Mouse (Mus musculus) adrenal gland (tissue): ENCODE results near the gene Lingo4.

Source experiments
- intact Hi-C: fragments of 180-260 bp; cut with DNase I; formaldehyde crosslinking; loops from one replicate; pipeline ENCODE4 v1.15.1; 2025
- long read RNA-seq, 2 experiments: library from polyadenylated mRNA; unstranded; transcript quantifications; one replicate each; pipeline ENCODE4 v2.0.0; 2020; ENCODE audit warnings: borderline replicate concordance in 1 of 2; ENCODE audit not compliant: insufficient replicate concordance in 1 of 2

The Lingo4 gene
- long read RNA-seq, experiment 1, partial matches to known transcripts, result 1 of 2 reads
- long read RNA-seq, experiment 1, other reads (novel, unspliced or antisense), result 1 of 2 reads
- long read RNA-seq, experiment 2, result 0 reads

DNA sequence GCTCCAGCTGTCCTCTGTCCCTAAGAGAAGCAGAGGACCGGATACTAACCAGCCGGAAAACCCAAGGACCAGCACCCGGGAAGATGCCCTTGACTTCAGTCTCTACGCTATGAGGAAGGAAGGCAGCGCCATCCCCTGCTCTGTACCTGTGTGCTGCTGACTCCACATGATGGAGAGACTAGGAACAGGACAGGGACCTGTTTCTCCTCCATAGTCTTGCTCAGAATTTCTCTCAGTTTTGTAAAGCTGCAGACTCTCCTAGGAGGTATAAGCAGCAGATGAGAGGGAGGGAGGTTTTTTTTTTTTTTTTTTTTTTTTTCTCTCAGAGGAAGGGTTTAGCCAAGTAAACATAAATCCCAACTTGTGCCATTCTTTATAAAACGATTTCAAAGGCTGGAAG lies at the start of gene Lingo4:
Gene Lingo4, plus strand, starts transcription at position 301 of the 400 bp plus-strand sequence.
- intact Hi-C loops, result no loop called here

DNA sequence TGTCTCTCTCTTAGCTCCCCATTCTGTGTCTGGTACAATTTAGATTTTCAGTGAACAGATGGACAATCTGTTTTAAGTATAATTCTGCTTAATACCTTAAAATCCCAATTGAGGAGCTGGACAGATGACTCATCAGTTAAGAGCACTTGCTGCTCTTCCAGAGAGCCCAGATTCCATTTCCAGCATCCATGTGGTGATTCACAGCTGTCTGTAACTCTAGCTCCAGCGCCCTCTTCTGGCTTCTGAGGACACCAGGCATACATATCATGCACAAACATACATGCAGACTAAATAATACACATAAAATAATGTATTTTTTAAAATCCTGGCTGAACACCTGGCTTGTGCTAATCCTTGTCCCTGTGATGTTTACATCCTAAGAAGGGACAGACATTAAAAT lies 37.5 kb upstream of the Lingo4 start:
- intact Hi-C loops, result no loop called here

DNA sequence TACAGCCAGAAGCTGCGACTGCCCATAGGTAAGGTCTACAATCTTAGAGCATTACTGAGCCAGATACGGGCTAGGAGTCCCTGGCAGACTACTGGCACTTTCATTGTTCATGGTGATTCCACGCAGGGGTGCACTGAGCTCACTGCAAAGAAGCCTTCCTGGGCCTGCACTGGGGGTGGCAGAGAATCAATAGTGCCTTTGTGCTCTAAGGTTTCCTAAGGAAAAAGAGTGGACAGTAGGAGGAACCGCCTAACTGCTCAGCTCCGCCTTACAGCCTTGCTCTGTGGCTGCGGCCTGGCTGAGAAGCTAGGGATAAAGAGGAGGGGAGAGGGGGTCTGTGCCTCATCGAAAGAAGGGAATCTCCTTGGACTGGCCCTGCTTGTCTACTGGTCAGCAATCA lies 36.2 kb upstream of the Lingo4 start, which contains the start of gene C2cd4d:
Gene C2cd4d, plus strand, starts transcription at position 301 of the 400 bp plus-strand sequence.
- intact Hi-C loops, result no loop called here

DNA sequence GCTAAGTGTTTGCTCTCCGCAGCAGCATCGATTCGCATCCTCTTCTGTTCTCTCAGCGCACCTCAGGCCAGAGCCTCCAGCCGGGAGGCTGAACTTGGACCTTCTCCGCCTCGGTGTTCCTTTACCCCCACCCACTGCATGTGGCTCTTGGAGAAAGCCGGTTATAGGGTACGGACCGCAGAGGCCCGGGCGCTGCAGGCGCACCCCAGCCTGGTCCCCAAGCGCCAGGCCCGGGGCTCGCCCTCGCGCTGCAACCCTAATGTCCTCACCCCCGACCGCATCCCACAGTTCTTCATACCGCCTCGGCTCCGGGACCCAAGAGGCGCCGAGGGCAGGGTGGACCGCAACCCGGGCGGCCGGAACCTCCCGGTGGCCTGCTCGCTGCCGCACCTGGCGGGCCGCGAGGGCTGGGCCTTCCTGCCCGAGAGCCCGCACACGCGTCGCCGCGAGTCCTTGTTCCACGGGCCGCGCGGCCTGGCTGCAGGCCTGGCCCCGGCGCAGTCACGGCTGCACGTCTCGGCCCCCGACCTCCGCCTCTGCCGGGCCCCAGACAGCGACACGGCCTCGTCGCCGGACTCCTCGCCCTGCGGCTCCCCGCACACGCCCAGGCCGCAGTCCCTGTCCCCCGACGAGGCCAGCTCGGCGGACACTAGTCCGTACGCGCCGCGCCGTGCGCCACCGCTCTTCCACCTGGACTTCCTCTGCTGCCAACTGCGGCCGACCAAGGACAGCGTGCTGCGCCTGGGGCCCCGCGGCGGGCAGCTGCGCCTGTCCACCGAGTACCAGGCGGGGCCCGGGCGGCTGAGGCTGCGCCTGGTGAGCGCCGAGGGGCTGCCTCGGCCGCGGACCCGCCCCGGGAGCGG lies 34.8 kb upstream of the Lingo4 start:
- intact Hi-C loops, result no loop called here

DNA sequence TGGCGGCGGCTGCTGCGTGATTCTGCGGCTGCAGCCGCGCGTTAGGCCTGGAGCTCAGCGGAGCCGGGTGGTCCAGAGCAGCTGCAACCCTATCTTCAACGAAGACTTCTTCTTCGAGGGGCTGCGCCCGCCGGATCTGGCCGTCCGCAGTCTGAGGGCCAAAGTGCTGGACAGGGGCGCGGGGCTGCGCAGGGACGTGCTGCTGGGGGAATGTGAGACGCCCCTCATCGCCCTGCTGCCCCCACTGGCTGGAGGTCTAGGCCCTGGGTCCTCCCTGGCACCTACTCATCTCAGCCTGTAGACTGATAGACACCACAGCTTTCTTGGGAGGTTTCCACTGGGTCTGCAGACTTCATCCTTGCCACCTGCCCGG lies 34.2 kb upstream of the Lingo4 start:
- intact Hi-C loops, result no loop called here

DNA sequence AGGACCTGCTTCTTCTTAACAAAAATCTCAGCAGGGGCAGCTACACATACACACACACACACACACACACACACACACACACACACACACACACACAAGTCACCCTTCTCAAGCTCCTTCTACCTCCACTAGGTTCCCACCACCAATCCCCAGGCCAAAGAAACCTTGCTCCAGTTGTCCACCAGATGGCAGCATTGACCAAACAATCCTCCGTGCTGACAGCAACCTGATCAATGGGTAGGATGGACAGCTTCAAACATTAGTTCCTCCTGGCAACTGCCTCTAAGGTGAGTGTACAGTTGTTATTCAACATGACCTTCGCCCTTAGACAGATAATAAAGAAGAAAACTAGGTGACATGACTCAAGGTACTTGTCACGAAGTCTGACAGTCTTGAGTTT lies 31.6 kb upstream of the Lingo4 start:
- intact Hi-C loops, result loop anchor here (5.0 kb wide), 4 partner anchors 46 to 236 kb away; partner anchors contain the start of genes Mrpl9, Oaz3 and Tdrkh

DNA sequence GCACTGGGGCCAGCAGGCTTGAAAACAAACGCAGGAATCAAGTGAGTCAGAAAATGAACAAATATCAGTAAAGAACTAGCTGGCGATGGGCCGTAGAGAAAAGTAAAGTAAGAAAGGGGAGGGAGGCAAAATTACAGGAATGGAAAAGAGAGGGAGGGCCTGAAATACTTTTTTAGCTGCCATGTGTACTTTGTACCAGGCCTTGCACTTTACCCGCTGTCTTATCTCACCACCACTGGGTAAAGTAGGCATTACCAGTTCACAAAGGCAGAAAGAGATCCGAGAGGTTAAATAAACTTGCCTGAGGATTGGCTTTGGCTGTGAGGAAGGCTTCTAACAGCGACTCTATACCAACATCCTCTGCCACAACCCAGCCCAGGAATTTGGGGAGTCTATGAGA lies 30.8 kb upstream of the Lingo4 start:
- intact Hi-C loops, result loop anchor here (5.0 kb wide), 4 partner anchors 45 to 235 kb away; partner anchors contain the start of genes Mrpl9, Oaz3 and Tdrkh

DNA sequence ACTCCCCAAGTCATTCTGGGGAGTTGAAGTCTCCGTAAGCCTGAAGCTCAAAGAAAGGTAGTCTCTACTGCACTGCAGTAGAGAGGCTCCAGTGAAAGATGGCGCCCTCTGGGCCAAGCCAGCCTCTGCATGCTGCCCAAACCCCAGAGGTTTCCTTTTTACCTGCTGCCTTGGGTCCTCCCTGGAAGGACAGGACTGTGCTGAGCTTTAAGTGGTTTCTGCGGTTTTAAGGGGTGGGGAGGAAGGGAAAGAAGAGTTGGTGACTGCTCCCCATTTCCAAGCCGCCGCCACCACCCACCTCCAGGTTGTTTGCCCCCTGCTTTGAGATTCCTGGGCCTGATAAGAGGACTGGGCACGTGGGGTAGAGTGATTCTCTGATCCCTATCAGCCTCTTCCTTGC lies 29.7 kb upstream of the Lingo4 start:
- intact Hi-C loops, result loop anchor here (5.0 kb wide), 4 partner anchors 44 to 234 kb away; partner anchors contain the start of genes Mrpl9, Oaz3 and Tdrkh

DNA sequence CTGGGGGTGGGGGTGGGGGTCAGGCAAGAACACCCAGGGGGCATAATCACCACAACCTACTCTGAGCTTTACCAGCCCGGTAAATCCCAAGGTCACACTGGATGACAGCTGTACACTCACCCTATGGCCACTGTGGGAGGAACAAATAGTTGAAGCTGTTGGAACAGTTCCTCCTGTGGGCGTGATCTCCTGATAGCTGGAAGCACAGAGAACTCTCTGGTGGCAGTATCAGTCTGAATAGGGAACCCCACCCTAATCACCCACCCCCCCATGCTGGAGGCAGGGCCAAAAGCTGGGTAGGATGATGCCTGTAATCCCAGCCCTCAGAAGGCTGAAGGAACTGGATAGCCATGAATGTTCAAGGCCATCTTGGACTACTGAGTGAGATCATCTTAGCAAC lies 28.6 kb upstream of the Lingo4 start:
- intact Hi-C loops, result loop anchor here (5.0 kb wide), 4 partner anchors 43 to 233 kb away; partner anchors contain the start of genes Mrpl9, Oaz3 and Tdrkh

DNA sequence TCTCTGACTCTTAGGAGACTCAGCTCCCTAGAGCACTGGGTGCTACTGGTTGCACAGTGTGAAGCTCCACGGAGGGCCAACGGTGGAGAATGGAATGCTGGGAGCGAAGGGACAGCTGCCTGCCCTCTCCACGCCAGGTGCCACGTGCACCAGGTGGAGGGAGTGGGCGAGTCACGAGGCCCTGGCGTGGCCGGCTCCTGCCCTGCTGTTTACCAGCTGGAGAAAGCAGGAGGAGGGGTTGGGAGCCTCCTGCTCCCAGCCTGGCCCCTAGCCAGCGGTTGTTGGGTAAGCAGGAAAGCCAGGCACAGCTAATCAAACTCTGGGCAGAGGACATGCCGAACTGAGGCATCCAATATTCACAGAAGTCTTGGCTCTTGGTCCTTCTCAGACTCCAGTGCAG lies 26.7 kb upstream of the Lingo4 start:
- intact Hi-C loops, result no loop called here

DNA sequence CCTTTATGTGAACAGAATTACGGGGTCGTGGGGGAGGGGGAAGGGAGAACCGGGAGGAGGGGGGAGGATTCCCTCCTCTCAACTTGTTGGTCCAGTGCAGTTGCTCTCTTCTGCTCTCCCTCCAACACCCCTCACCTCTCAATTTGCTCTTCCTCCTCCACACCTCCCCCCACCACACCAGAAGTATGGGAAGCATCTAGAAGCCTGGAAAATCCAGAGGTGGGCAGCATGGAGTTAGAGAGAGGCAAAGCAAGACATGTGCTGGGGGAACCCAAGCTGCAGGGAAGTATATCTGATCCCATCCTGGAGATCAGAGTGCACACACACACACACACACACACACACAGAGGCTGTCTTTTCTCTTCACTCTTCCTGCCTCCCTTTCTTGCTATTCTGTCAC lies 26.3 kb upstream of the Lingo4 start:
- intact Hi-C loops, result no loop called here

DNA sequence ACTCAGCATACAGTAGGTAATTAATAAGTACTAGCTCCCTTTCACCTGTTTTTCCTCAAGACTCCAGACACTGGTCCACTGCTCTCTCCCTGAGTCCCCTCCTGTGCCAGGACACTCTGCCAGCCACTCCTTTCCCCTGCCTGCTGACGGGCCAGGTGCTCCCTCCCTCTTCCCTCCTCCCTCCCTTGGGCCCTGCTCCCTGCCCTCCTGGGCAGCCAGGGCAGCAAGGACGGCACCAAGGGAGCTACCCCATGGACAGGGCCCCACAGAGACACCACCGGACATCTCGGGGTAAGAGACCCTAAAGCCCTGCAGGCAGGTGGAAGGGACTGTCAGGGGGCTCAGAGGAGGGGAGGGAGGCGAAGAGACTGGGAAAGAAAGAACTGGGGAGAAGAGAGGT lies 25.7 kb upstream of the Lingo4 start, which contains the start of gene Rorc:
Gene Rorc, plus strand, starts transcription at position 154 of the 400 bp plus-strand sequence.
- intact Hi-C loops, result no loop called here

DNA sequence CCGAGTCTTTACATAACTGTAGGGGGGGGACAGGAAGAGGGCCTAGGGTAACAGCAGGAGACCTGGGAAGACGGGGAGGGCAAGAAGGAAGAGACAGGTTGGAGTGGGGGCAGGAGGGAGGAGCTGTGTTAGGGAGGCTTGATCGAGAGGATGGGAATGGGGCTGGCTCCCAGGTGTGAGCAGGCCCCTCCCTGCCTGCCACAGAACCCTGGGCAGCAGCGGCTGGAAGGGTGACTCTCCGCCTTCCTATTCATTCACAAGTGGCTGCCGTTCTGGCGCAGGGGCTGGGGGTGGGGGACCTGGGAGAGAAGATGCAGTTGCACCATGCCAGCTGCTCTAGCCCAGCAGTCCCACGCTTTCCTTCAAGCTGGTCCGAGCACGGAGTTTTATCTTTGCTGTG lies 25.2 kb upstream of the Lingo4 start:
- intact Hi-C loops, result no loop called here

DNA sequence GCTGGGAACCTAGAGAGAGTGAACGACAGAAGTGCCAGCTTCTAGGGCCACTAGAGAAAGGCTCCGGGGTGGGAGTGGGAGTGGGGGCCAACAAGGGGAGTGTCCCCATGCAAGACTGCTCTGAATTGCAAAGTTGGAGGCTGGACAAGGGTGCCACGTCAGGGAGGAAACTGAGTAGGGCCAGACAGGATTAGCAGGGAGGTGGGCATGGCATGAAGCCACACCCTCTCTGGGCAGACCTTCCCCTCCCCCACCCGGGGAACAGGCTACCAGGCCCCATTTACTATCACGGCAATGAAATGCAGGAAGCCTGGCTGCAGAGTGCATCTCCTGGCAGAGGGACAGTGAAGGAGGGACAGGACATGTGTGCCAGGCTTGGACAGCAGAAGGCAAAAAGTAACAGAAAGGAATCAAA lies 24.7 kb upstream of the Lingo4 start:
- intact Hi-C loops, result no loop called here

DNA sequence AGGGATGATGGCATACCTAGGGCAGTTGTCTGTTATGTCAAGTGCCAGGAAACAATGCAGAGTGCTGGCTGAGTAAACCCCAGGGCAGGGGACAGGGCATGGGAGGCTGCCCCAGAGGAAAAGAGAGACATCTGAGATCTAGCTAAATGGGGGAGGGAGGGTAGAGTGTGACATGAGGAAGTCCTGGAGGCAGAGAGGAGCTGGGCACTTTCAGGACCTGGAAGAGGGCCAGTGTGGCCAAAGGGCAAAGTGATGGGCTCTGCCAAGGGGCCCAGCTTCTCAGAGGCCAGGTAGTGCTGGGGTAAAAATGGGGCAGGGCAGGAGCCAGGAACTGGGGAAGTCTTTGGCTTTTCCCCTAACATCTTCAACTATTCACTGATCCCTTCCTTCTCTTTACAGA lies 23.7 kb upstream of the Lingo4 start:
- intact Hi-C loops, result no loop called here

DNA sequence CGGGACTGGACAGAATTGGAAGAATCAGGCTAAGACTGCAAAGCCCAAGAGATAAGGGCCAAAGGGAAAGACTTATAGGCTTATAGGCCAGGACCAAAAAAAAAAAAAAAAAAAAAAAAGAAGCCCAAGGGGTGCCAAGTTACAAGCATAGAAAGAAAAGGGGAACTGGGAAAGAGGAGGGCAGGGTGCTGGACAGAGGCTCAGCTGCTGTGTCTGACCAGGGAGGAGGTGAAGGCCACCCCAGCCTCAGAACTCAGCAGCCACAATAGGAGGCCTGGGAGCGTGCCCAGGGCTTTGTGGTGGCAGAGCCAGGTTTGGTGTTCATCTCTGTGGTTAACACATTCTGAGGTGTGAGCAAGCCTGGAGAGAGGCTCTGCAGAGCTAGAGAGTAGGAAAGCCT lies 23.2 kb upstream of the Lingo4 start:
- intact Hi-C loops, result no loop called here

DNA sequence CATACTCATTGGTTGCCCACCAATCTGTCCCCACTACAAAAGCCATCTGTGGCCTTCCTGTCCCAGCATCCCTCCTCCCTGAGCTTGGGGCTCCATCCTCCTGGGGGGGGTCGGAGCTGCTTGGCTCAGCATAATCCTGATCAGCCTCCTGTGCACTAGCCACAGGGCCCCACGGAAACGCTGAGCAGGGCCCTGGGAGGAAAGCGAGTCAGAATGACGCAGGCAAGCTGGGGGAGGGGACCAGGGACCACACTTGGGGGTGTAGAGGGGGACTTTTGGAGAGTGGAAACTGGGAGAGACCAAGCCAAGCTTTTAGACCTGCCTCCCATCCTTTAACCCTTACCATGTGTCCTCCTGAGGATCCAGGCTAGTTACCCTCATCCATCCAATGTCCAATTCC lies 22.5 kb upstream of the Lingo4 start:
- intact Hi-C loops, result no loop called here

DNA sequence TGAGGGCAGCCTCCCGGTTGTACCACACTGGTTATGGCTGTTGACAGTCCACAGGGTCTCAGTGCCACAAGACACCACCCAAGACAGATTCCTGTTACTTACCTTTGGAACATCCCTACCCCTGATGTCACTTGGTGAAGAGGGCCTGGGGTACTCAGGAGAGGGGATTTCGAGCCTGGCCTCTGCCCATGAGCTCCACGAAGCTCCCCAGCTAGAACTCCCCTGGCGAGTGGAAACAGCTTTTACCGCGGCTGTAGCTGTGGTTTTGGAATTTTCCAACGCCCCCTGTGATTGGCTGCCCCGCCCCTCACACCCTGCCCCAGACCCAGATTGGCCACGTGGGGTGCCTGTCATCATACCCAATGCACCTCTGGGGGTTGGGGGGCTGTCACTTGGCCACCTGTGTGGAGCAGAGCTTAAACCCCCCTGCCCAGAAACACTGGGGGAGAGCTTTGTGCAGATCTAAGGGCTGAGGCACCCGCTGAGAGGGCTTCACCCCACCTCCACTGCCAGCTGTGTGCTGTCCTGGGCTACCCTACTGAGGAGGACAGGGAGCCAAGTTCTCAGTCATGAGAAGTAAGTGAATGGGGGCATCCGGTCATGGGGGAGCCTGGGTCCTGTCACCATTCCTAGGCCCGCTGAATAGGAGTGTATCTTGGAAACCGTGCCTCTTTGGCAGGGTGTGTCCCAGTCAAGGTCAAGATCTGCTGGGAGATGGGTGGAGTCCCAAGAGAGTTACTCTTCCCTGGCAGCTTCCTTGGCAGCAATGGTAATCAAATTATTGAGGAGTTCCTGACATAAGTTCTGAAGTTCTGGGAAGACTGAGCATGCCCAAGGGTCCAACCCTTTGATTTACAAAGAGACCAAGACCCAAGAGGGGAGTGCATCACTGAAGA lies 21.0 kb upstream of the Lingo4 start:
- intact Hi-C loops, result no loop called here

DNA sequence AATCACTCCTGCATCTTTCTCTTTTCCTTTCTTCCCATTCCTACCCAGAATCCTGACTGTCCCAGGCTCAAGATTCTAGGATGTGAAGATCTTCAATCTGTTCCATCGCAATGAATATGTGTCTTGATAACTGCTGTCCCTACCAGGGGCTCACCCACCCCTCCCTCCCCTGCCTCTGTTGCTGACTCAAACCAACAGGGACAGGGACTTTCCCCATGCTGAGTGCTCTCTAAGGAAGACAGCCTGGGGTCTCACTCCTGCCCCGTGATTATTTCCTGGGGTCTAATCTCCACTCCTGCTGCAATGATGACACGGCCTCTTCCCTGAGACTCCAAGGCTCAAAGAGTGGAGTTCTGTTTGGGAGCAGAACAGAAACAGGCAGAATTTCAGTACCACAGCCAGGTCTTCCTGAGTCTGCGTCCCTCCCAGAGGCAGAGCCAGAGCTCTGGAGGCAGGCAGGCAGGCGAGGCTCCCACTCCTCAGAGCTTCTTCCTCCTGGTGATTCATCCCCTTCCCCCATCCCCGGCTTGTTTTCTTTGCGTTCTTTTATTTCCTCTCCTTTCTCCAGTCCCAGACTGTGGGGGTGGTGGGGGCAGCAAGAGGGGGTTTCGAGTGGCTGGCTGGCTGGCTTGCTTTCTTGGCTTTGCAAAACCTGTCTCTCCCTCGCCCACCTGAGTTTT lies 18.3 kb upstream of the Lingo4 start:
- intact Hi-C loops, result no loop called here

DNA sequence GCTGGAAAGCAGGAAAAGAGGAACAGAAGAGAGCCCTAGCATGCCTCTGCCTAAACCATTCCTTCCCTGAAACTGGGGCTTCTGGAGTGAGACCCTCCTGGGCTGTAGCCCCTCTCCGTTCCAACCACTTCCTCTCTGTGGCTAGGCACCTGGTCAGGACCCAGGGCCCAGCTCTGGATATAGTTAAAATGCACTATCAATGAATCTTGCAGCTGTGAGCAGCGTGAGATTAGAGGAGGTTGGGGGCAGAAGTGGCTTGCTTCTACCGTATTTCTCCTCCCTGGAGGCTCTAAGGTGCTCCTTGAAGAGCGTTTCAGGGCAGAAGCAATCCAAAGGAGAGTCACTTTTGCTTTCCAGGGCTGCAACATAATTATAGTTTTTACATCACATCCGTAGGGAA lies 16.0 kb upstream of the Lingo4 start:
- intact Hi-C loops, result no loop called here

DNA sequence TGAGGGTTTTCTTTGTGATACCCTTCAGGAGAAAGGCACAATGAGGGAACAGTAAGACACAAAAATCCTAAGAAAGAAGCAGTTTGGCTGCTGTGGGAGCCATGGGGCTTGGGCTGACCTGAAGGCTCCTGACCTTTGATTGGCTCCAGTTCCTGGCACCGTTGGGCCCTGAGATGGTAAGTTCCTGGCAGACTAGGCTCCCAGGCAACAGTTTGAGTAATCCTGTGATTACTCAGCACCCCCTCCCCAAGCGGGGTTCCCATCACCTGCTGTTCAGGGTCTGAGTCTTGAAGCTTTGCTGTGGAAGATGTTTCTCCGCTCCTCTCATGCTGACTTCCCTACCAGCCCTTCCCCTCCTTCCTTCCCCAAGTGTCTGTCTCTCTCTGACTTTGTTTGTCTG lies 14.8 kb upstream of the Lingo4 start:
- intact Hi-C loops, result no loop called here
